Mouse (Mus musculus): Measurements from ENCODE around the gene Clec2g. TPM values are rescaled to one million over a fixed set of nuclear protein-coding genes. Genes with fewer than 3 reads are reported as not detected.
"Not testable (repeated sequence)": the region's sequence is repeated elsewhere in the genome, so short reads cannot be mapped to it uniquely, and the experiment has no call there.

Gene Clec2g
- polyA plus RNA-seq, 1 experiment from 2014 or later = not detected

- Histone ChIP-seq H3K9me3 (replicated peaks; ENCODE audit: control insufficient read depth, low read length, poor library complexity, severe bottlenecking) (no peaks in the 10 kb centered on the region), H3K4me2 (ENCODE audit: low read length) (no peak overlapping the region), H3K4me3 (ENCODE audit: low read depth, low read length) (no peak overlapping the region), H3K4me1 (ENCODE audit: control insufficient read depth, insufficient read depth, low read length) (no peaks in the 10 kb centered on the region), H3K36me3 (ENCODE audit: control insufficient read depth, insufficient read depth, low read length) (no peaks in the 10 kb centered on the region), H3K27ac (ENCODE audit: low read length) (no peak overlapping the region), H3K27me3 (ENCODE audit: control insufficient read depth, insufficient read depth, low read depth, low read length) (no peaks in the 10 kb centered on the region), H3K9ac (ENCODE audit: low read depth, low read length) (no peak overlapping the region)
- WGBS = 96% methylated on average over 2 of the region's 2 CpGs
- no peak for ATAC-seq
Observed at GRCm38 (mm10) chr6:129001392-129001791, 67.2 kb downstream of the Clec2g start.

DNA sequence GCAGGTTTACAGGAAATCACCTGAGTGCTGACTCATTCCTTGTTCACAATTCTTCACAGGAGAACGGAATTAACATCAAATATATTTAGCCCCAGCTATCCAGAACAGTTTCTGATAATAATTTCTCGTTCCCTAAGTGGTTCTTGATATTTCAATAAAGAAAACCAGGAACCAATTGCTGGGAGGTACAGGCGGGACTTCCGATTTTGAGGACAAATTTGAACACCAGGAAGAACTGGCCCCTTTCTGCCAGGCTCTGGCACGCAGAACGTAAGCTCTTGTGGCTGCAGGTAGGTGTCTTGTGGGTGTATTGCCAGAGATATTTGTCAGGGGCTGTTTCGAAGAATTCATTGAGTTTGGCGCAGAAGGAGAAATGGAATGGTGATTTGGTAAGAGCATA lies 74.4 kb downstream of the Clec2g start:
- ATAC-seq = no peak
- H3K9me3 ChIP-seq (replicated peaks; ENCODE audit: control insufficient read depth, low read length, poor library complexity, severe bottlenecking) = no peaks in the 10 kb centered on the region
- H3K9ac ChIP-seq (ENCODE audit: low read depth, low read length) = no peak overlapping the region
- no peaks in the 10 kb centered on the region for H3K36me3 ChIP-seq (ENCODE audit: control insufficient read depth, insufficient read depth, low read length)
- no peaks in the 10 kb centered on the region for H3K4me1 ChIP-seq (ENCODE audit: control insufficient read depth, insufficient read depth, low read length)
- no peak overlapping the region for H3K4me2 ChIP-seq (ENCODE audit: low read length)
- no peak overlapping the region for H3K4me3 ChIP-seq (ENCODE audit: low read depth, low read length)
- 91% methylated on average over 8 of the region's 8 CpGs for WGBS
- no peaks in the 10 kb centered on the region for H3K27me3 ChIP-seq (ENCODE audit: control insufficient read depth, insufficient read depth, low read depth, low read length)
- no peak overlapping the region for H3K27ac ChIP-seq (ENCODE audit: low read length)

DNA sequence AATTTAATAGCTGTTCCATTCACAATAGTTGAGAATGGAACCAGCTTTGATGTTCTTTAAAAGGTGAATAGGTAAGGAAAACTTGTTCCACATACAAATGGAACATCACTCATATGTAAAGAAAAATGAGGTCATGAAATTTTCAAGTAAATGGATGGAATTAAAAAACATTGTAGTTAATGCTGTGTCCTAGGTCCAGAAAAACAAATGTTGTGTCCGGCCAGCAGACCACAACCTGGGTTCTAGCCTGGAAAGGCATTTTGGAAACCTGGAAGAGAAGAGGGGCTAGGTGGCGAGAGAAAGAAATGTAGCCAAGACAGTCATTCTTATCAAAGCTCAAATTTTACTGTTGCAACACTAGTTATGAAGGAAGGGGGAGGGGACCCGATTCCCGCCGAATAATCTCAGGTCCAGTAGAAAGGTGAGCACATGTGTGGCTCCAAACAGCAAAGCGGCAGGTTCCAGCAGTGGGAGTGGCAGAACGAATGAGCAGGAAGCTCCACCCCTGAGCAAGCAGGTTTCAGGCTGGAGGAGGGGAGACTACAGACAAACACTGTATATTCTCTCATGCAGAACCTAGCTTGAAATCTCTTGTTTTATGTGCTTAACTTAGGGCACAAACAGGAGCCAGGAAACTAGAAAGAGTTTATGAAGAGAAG lies 75.8 kb downstream of the Clec2g start:
- not testable (repeated sequence) for H3K27ac ChIP-seq (ENCODE audit: low read length); H3K36me3 ChIP-seq (ENCODE audit: control insufficient read depth, insufficient read depth, low read length); H3K4me3 ChIP-seq (ENCODE audit: low read depth, low read length); H3K9me3 ChIP-seq (replicated peaks; ENCODE audit: control insufficient read depth, low read length, poor library complexity, severe bottlenecking); H3K4me2 ChIP-seq (ENCODE audit: low read length); H3K9ac ChIP-seq (ENCODE audit: low read depth, low read length); ATAC-seq; H3K27me3 ChIP-seq (ENCODE audit: control insufficient read depth, insufficient read depth, low read depth, low read length); H3K4me1 ChIP-seq (ENCODE audit: control insufficient read depth, insufficient read depth, low read length)
- 94% methylated on average over 7 of the region's 7 CpGs for WGBS

DNA sequence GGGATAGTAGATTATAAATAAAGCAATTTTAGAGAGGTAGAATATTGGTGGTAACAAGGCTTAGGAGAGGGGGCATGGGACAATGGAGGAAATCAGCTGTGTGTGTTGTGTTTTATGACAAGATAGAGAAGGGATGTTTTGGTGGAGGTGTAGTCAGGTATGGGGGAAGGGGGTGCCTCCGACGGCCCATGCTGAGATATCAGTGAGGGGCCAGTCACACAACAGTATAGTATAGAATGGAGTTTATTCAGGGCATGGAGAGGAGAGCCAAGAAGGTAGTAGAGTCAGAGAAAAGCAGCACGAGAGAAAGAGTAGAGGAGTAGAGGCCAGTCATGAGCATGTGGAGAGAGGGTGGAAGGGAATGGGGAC lies 76.3 kb downstream of the Clec2g start:
- no peak overlapping the region for H3K9ac ChIP-seq (ENCODE audit: low read depth, low read length)
- H3K4me3 ChIP-seq (ENCODE audit: low read depth, low read length) = no peak overlapping the region
- WGBS = 87% methylated on average over 3 of the region's 3 CpGs
- no peaks in the 10 kb centered on the region for H3K27me3 ChIP-seq (ENCODE audit: control insufficient read depth, insufficient read depth, low read depth, low read length)
- no peaks in the 10 kb centered on the region for H3K4me1 ChIP-seq (ENCODE audit: control insufficient read depth, insufficient read depth, low read length)
- H3K36me3 ChIP-seq (ENCODE audit: control insufficient read depth, insufficient read depth, low read length) = no peaks in the 10 kb centered on the region
- H3K9me3 ChIP-seq (replicated peaks; ENCODE audit: control insufficient read depth, low read length, poor library complexity, severe bottlenecking) = no peaks in the 10 kb centered on the region
- no peak overlapping the region for H3K27ac ChIP-seq (ENCODE audit: low read length)
- ATAC-seq = no peak
- H3K4me2 ChIP-seq (ENCODE audit: low read length) = no peak overlapping the region

DNA sequence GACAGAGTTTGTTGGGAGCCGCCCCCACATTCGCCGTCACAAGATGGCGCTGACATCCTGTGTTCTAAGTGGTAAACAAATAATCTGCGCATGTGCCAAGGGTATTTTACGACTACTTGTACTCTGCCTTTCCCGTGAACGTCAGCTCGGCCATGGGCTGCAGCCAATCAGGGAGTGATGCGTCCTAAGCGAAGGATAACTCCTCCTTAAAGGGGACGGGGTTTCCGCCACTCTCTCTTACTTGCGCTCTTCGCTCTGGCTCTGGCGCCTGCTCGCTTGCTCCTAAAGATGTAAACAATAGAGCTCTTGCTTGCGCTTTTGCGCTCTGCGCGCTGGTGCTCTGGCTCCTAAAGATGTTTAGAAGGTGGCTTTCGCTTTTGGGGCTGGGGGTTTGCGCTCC lies 77.8 kb downstream of the Clec2g start:
- not testable (repeated sequence) for H3K9me3 ChIP-seq (replicated peaks; ENCODE audit: control insufficient read depth, low read length, poor library complexity, severe bottlenecking); H3K4me2 ChIP-seq (ENCODE audit: low read length); H3K9ac ChIP-seq (ENCODE audit: low read depth, low read length); ATAC-seq; H3K4me3 ChIP-seq (ENCODE audit: low read depth, low read length); H3K27me3 ChIP-seq (ENCODE audit: control insufficient read depth, insufficient read depth, low read depth, low read length); H3K27ac ChIP-seq (ENCODE audit: low read length); H3K36me3 ChIP-seq (ENCODE audit: control insufficient read depth, insufficient read depth, low read length); H3K4me1 ChIP-seq (ENCODE audit: control insufficient read depth, insufficient read depth, low read length)
- WGBS = 97% methylated on average over 19 of the region's 23 CpGs

- WGBS = 59% methylated on average over 1 of the region's 1 CpGs
- Histone ChIP-seq H3K9me3 (replicated peaks; ENCODE audit: control insufficient read depth, low read length, poor library complexity, severe bottlenecking) (no peaks in the 10 kb centered on the region), H3K9ac (ENCODE audit: low read depth, low read length) (no peak overlapping the region), H3K4me1 (ENCODE audit: control insufficient read depth, insufficient read depth, low read length) (no peaks in the 10 kb centered on the region), H3K27me3 (ENCODE audit: control insufficient read depth, insufficient read depth, low read depth, low read length) (no peaks in the 10 kb centered on the region), H3K4me3 (ENCODE audit: low read depth, low read length) (no peak overlapping the region), H3K36me3 (ENCODE audit: control insufficient read depth, insufficient read depth, low read length) (no peaks in the 10 kb centered on the region), H3K27ac (ENCODE audit: low read length) (no peak overlapping the region), H3K4me2 (ENCODE audit: low read length) (no peak overlapping the region)
- no peak for ATAC-seq
Observed at GRCm38 (mm10) chr6:129012966-129013365, 78.8 kb downstream of the Clec2g start.

DNA sequence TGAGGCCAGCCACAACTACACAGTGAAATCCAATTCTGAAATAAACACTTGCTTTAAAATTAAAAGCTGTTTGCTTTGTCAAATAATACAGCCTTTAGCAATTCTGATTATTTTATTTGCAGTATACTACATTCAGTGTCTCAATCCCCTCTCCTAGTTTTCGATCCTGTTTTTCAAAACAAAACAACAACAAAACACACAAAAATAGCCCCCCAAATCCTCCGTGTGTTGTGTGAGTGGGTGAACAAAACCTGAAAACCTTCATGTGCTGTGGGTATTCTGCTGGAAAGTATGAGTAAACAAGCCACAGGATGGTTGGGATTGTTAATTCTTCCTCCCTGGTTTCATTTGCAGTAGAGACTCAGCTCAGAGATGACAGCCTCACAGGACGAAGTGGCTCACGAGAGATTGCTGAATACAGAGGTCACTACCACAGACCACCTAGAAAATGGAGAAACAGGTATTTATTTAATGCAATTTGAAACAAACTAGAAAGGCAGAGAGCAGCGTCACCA lies 79.6 kb downstream of the Clec2g start:
- Histone ChIP-seq H3K9ac (ENCODE audit: low read depth, low read length) (no peak overlapping the region), H3K9me3 (replicated peaks; ENCODE audit: control insufficient read depth, low read length, poor library complexity, severe bottlenecking) (no peaks in the 10 kb centered on the region), H3K4me3 (ENCODE audit: low read depth, low read length) (no peak overlapping the region), H3K36me3 (ENCODE audit: control insufficient read depth, insufficient read depth, low read length) (no peaks in the 10 kb centered on the region), H3K4me1 (ENCODE audit: control insufficient read depth, insufficient read depth, low read length) (no peaks in the 10 kb centered on the region), H3K27me3 (ENCODE audit: control insufficient read depth, insufficient read depth, low read depth, low read length) (no peaks in the 10 kb centered on the region), H3K27ac (ENCODE audit: low read length) (no peak overlapping the region), H3K4me2 (ENCODE audit: low read length) (no peak overlapping the region)
- 87% methylated on average over 5 of the region's 5 CpGs for WGBS
- ATAC-seq = no peak

DNA sequence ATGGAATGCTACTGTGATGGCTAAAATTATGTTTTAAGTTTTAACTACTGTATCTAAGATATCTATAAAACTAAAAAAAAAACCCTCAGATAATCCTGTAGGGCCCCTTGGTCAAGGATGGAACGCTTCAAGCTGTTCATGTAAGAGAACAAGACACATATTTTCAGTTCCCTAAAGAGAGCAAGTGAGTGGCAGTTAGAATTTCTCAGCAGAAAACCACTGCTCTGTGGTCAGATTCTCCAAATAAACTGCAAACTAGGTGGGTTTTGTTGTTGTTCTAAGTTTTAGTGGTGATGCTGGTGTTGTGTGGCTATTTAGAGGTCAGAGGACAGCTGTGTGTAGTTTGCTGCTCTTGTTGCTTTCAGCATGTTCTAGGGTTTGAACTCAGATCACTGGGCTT lies 80.2 kb downstream of the Clec2g start:
- Histone ChIP-seq H3K9me3 (replicated peaks; ENCODE audit: control insufficient read depth, low read length, poor library complexity, severe bottlenecking) (no peaks in the 10 kb centered on the region), H3K27me3 (ENCODE audit: control insufficient read depth, insufficient read depth, low read depth, low read length) (no peaks in the 10 kb centered on the region), H3K4me2 (ENCODE audit: low read length) (no peak overlapping the region), H3K4me1 (ENCODE audit: control insufficient read depth, insufficient read depth, low read length) (no peaks in the 10 kb centered on the region), H3K27ac (ENCODE audit: low read length) (no peak overlapping the region), H3K36me3 (ENCODE audit: control insufficient read depth, insufficient read depth, low read length) (no peaks in the 10 kb centered on the region), H3K4me3 (ENCODE audit: low read depth, low read length) (no peak overlapping the region), H3K9ac (ENCODE audit: low read depth, low read length) (no peak overlapping the region)
- no peak for ATAC-seq
- WGBS = 85% methylated on average over 1 of the region's 1 CpGs

GRCm38 (mm10) chr6:129027451-129028248 lies 93.5 kb downstream of the Clec2g start:
- no peak for ATAC-seq
- Histone ChIP-seq H3K9me3 (replicated peaks; ENCODE audit: control insufficient read depth, low read length, poor library complexity, severe bottlenecking) (no peaks in the 10 kb centered on the region), H3K4me3 (ENCODE audit: low read depth, low read length) (no peak overlapping the region), H3K36me3 (ENCODE audit: control insufficient read depth, insufficient read depth, low read length) (no peaks in the 10 kb centered on the region), H3K27ac (ENCODE audit: low read length) (no peak overlapping the region), H3K4me2 (ENCODE audit: low read length) (no peak overlapping the region), H3K27me3 (ENCODE audit: control insufficient read depth, insufficient read depth, low read depth, low read length) (no peaks in the 10 kb centered on the region), H3K4me1 (ENCODE audit: control insufficient read depth, insufficient read depth, low read length) (no peaks in the 10 kb centered on the region), H3K9ac (ENCODE audit: low read depth, low read length) (no peak overlapping the region)
- 92% methylated on average over 8 of the region's 8 CpGs for WGBS

All from midbrain, embryonic 16.5 days (tissue).